Mouse (Mus musculus): Measurements from ENCODE around the gene Trim24. TPM values are rescaled to one million over a fixed set of nuclear protein-coding genes. Genes with fewer than 3 reads are reported as not detected.
A peak's percentile ranks its signal among the peaks of the same experiment; 100 is the strongest.
"Not testable (repeated sequence)": the region's sequence is repeated elsewhere in the genome, so short reads cannot be mapped to it uniquely, and the experiment has no call there.

Trim24 gene
- polyA plus RNA-seq, 1 experiment = 18.7 TPM

DNA sequence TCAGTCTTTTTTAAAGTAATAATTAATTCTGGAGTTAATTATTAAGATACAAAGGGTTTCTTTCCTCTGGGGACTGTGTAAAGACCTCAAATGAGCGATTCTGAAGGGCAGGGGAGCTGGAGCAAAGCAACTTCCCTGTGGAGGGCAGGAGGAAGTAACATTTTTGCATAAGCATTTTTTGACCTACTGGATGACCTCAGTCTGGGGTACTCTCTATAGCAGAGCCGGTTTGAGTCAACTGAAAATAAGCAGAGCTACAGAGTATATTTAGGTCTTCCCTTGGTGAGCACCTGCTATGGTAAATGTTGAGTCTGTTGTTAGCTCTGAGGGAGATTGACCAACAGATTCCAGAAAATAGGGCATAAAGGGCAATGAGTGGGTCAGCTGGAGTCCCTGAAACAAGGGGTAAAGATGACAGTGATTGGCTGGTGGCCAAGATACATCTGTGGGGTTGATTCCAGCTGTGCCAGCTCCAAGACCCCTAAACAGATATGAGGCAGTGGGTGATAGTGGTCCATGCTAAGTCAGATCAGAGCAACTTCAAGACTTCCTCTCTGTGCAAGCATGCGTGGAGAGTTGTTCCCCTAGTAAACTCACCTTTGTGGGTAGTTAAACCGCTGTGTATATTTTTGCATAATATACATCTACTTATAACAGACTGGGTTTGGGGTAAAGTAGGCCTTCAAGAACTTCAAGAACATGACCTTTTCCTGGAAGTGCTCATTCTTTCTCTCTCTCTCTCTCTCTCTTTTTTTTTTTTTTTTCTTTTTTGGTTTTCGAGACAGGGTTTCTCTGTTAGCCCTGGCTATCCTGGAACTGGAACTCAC, 27.6 kb upstream of the Trim24 start:
- H3K4me3 ChIP-seq (ENCODE audit: insufficient read depth, low read length) = no peak overlapping the region
- peak overlapping the region; percentile 65 for H3K27ac ChIP-seq (ENCODE audit: insufficient read depth, low read depth, low read length)
- no peak for TF ChIP-seq CTCF (IDR thresholded peaks at IDR 0.05; ENCODE audit: low read depth, low read length)
- no peak for TF ChIP-seq POLR2A (IDR thresholded peaks at IDR 0.05; ENCODE audit: borderline replicate concordance, low read depth, low read length)
- peaks cover 8% of the 10 kb centered on the region for H3K4me1 ChIP-seq (ENCODE audit: control insufficient read depth, insufficient read depth, low read length)

DNA sequence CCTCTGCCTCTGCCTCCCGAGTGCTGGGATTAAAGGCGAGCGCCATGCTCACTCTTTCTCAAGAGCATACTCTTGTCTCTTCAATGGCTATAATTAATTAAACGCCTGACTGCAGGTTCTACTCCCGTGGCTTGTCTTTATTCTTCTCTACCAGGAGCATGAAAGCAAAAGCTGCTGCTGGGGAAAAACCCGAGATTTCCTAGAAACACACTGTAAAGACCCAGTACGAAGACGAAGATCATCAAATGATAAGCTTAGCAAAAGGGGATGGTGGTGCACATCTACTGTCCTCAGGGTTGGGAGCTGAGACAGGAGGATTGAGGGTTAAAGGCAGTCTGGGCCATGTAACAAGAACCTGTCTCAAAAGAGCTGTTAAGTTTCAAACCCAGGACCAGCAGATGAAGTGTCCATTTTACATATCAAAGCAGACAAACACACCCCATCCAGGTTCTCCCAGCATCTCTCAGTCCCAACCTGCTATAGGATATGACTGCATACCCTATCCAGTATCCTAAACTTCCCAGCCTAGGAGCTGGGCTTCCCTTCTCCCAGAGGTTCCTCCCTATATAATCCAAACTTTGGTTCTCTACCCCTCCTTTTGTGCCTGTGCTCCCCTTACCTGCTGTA, 26.9 kb upstream of the Trim24 start:
- no peak for TF ChIP-seq POLR2A (IDR thresholded peaks at IDR 0.05; ENCODE audit: borderline replicate concordance, low read depth, low read length)
- TF ChIP-seq CTCF (IDR thresholded peaks at IDR 0.05; ENCODE audit: low read depth, low read length) = no peak
- Histone ChIP-seq H3K27ac (ENCODE audit: insufficient read depth, low read depth, low read length) (no peak overlapping the region), H3K4me1 (ENCODE audit: control insufficient read depth, insufficient read depth, low read length) (peaks cover 8% of the 10 kb centered on the region), H3K4me3 (ENCODE audit: insufficient read depth, low read length) (no peak overlapping the region)

DNA sequence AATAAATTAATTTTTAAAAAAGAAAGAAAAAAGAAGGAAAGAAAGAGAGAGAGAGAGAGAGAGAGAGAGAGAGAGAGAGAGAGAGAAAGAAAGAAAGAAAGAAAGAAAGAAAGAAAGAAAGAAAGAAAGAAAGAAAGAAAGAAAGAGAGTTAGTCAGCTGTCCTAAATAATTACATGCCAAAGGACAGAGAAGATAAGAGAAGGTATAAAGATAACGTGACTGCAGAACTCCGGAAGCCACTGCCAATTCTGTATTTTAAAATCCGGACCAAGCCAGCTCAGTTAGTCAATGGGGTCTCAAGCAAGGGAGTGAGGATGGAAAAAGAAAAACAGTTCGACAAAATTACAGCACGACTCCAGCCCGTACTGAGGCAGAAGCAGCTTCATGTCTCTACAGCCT, 25.7 kb upstream of the Trim24 start:
- H3K4me1 ChIP-seq (ENCODE audit: control insufficient read depth, insufficient read depth, low read length); H3K27ac ChIP-seq (ENCODE audit: insufficient read depth, low read depth, low read length); H3K4me3 ChIP-seq (ENCODE audit: insufficient read depth, low read length): not testable (repeated sequence)

DNA sequence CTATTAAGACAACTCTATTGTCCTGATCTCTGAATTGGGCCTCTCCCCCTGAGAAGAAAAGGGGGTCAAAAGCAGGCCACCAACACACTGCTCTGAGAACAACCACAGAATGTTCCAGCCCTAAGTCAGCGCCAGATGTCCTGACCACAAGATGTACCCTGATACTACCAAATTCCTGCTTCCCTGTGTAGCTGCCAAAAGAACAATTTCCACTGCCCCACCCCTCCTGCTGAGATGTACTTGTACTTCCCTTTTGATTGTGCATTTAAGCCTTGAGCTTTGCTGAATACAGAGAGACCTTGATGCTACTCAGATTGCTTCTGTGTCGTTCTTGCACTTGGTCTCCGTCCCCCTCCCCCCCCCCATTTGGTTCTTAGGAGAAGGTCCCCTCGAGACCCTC, 23.1 kb upstream of the Trim24 start:
- not testable (repeated sequence) for H3K4me3 ChIP-seq (ENCODE audit: insufficient read depth, low read length); H3K27ac ChIP-seq (ENCODE audit: insufficient read depth, low read depth, low read length); H3K4me1 ChIP-seq (ENCODE audit: control insufficient read depth, insufficient read depth, low read length)

DNA sequence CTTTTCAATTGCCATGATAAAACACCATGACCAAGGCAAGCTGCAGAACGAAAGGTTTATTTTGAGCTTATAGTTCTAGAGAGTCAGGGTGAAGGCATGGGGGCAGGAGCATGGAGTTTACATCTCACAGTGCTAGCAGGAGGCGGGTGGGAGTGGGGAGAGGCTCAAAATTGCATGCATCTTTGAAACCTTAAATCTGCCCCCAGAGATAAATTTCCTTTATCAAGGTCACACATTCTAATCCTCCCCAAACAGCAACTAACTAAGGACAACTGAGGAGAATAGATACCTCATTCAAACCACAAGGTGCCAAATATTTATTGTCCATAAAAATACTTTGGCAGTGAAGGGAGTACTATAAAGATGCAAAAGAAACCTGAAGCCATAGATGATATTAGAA, 19.3 kb upstream of the Trim24 start:
- TF ChIP-seq CTCF (IDR thresholded peaks at IDR 0.05; ENCODE audit: low read depth, low read length) (no peak), POLR2A (IDR thresholded peaks at IDR 0.05; ENCODE audit: borderline replicate concordance, low read depth, low read length) (no peak)
- H3K4me3 ChIP-seq (ENCODE audit: insufficient read depth, low read length) = no peak overlapping the region

DNA sequence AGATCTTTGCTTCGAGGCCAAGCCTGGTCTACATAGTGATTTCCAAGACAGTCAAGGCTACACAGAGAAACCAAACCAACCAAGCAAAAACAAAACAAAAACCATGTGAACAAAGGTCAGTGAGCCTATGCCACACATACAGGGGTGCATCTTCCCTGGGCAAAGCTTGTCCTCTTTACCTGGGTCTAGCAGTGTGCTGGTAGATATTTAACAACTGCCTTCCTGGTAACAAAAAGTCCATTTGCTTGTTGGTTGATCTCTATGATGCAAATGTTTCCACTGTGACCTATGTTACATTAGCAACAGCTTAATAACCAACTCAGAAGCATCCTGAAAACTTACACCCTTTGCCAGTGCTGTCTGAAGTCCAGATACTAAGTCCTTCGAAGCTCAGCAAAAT, 17.3 kb upstream of the Trim24 start:
- H3K27ac ChIP-seq (ENCODE audit: insufficient read depth, low read depth, low read length) = no peak overlapping the region
- H3K4me3 ChIP-seq (ENCODE audit: insufficient read depth, low read length) = no peak overlapping the region
- H3K4me1 ChIP-seq (ENCODE audit: control insufficient read depth, insufficient read depth, low read length) = 0 out of 2 replicates have a peak, but pooled peaks cover 6% of the 10 kb centered on the region
- TF ChIP-seq POLR2A (IDR thresholded peaks at IDR 0.05; ENCODE audit: borderline replicate concordance, low read depth, low read length) (no peak), CTCF (IDR thresholded peaks at IDR 0.05; ENCODE audit: low read depth, low read length) (no peak)

More for the DNA sequence above, 19.3 kb upstream of the Trim24 start:
- H3K27ac ChIP-seq (ENCODE audit: insufficient read depth, low read depth, low read length) = no peak overlapping the region
- H3K4me1 ChIP-seq (ENCODE audit: control insufficient read depth, insufficient read depth, low read length) = 0 out of 2 replicates have a peak, but pooled peaks cover 5% of the 10 kb centered on the region

DNA sequence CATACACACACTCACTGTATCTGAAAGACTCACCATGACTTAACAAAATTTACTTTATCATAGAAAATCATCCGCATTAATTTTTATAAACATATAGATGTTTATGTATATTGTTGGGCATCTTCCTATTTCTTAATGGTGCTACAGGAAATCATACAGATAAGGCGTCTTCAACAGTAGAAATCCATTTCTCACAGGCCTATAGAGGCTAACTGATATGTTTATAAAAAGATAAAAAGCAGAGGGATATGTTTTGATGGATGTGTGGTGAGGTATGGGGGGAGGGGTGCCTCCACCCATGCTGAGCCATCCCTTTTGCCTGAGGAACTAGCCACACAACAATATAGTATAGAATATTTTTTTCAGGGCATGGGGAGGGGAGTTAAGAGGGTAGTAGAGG, 15.2 kb upstream of the Trim24 start:
- H3K27ac ChIP-seq (ENCODE audit: insufficient read depth, low read depth, low read length) = no peak overlapping the region
- no peak overlapping the region for H3K4me3 ChIP-seq (ENCODE audit: insufficient read depth, low read length)
- TF ChIP-seq POLR2A (IDR thresholded peaks at IDR 0.05; ENCODE audit: borderline replicate concordance, low read depth, low read length) = no peak
- no peak for TF ChIP-seq CTCF (IDR thresholded peaks at IDR 0.05; ENCODE audit: low read depth, low read length)
- H3K4me1 ChIP-seq (ENCODE audit: control insufficient read depth, insufficient read depth, low read length) = 0 out of 2 replicates have a peak, but pooled peaks cover 6% of the 10 kb centered on the region

DNA sequence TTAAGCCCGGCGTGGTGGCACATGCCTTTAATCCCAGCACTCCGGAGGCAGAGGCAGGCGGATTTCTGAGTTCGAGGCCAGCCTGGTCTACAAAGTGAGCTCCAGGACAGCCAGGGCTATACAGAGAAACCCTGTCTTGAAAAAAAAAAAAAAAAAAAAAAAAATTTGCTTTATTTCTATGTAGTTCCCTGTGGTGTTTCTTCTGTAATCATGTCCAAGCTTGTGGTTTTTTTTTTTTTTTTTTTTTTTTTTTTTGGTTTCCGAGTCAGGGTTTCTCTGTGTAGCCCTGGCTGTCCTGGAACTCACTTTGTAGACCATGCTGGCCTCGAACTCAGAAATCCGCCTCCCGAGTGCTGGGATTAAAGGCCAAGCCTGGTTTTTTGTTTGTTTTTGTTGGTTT, 14.3 kb upstream of the Trim24 start:
- H3K4me1 ChIP-seq (ENCODE audit: control insufficient read depth, insufficient read depth, low read length); H3K27ac ChIP-seq (ENCODE audit: insufficient read depth, low read depth, low read length); H3K4me3 ChIP-seq (ENCODE audit: insufficient read depth, low read length): not testable (repeated sequence)

DNA sequence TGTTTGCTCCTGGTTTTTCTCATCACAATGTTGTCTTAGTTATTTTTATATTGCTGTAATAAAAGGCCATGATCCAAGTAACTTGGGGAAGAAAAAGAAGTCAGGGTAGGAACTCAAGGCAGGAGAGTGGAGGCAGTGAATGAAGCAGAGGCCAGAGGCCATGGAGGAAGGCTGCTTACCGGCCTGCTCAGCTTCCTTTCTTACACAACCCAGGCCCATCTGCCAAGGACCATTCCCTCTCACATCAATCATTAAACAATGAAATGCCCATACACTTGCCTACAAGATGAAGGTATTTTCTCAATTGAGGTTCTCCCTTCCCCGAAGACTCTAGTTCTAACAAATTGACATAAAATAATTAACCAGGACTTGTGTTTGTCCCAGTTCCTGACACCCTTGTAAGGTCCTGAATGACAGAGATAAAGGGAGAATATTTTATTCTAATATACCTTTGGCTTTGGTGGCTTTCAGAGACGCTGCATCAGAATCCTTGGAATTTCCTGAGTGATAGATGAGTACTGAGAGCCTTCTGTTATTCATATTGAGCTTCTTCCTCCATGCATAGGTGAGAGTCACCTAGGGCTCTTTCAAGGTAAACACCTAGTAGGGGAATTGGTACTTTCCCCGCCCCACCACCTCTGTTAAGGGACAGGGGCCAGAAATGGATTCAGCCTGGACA, 13.3 kb upstream of the Trim24 start:
- TF ChIP-seq CTCF (IDR thresholded peaks at IDR 0.05; ENCODE audit: low read depth, low read length) (no peak), POLR2A (IDR thresholded peaks at IDR 0.05; ENCODE audit: borderline replicate concordance, low read depth, low read length) (no peak)
- Histone ChIP-seq H3K4me1 (ENCODE audit: control insufficient read depth, insufficient read depth, low read length) (0 out of 2 replicates have a peak, but pooled peaks cover 6% of the 10 kb centered on the region), H3K4me3 (ENCODE audit: insufficient read depth, low read length) (no peak overlapping the region), H3K27ac (ENCODE audit: insufficient read depth, low read depth, low read length) (no peak overlapping the region)

DNA sequence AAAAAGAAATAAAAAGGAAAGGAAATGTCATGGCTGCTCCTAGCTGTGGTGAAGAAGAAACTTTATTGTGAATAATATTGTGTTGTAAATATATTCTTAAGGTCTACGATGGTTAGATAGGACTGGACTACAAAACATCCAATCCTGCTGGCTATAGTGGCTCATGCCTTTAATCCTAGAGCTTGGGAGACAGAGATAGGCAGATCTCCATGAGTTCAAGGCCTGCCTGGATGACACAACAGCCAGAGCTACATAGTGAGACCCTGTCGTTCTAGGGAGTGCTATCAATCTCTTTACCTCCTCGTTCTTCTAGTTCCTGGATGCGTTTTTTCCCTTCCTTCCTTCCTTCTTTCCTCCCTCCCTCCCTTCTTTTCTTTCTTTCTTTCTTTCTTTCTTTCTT, 12.5 kb upstream of the Trim24 start:
- H3K4me3 ChIP-seq (ENCODE audit: insufficient read depth, low read length) = no peak overlapping the region
- H3K4me1 ChIP-seq (ENCODE audit: control insufficient read depth, insufficient read depth, low read length) = 0 out of 2 replicates have a peak, but pooled peaks cover 6% of the 10 kb centered on the region
- no peak overlapping the region for H3K27ac ChIP-seq (ENCODE audit: insufficient read depth, low read depth, low read length)
- TF ChIP-seq POLR2A (IDR thresholded peaks at IDR 0.05; ENCODE audit: borderline replicate concordance, low read depth, low read length) (no peak), CTCF (IDR thresholded peaks at IDR 0.05; ENCODE audit: low read depth, low read length) (no peak)

Data from bone marrow macrophage, adult 2 months (primary cell).